Mouse (Mus musculus): Measurements from ENCODE around the gene Aldh16a1. TPM values are rescaled to one million over a fixed set of nuclear protein-coding genes. Genes with fewer than 3 reads are reported as not detected.

Aldh16a1 gene
- polyA plus RNA-seq, 1 experiment from 2014 or later, result 63.7 TPM

DNA sequence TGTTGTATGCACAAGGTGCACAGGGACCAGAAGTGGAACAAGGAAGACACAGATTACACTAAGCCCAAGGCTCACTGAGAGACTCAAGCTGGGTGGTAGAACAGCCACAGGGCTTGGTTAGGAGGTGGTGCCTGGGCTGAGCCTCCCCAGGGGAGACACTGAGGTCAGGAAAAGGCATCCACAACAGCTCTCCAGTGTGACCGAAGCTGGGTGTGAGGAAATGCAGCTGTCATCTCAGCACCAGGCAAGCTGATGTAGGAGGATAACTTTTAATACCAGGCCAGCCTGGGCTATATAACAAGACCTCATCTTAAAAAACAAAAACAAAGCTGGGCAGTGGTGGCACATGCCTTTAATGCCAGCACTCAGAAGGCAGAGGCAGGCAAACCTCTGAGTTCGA lies 36.8 kb upstream of the Aldh16a1 start:
- Histone ChIP-seq H3K27ac (peak overlapping the region; percentile 61), H3K4me1 (peaks cover 66% of the 10 kb centered on the region), H3K4me3 (no peak overlapping the region), H3K27me3 (ENCODE audit: low read depth, poor library complexity, severe bottlenecking) (peaks cover 73% of the 10 kb centered on the region), H3K9me3 (replicated peaks) (no peaks in the 10 kb centered on the region), H3K36me3 (no peaks in the 10 kb centered on the region)
- WGBS, result 80% methylated on average over 2 of the region's 2 CpGs
- no peak for DNase-seq (ENCODE audit: low spot score)

GRCm38 (mm10) chr7:45190186-45190585 lies 35.8 kb upstream of the Aldh16a1 start:
- Histone ChIP-seq H3K36me3 (no peaks in the 10 kb centered on the region), H3K9me3 (replicated peaks) (no peaks in the 10 kb centered on the region), H3K4me1 (peaks cover 65% of the 10 kb centered on the region), H3K27me3 (ENCODE audit: low read depth, poor library complexity, severe bottlenecking) (peaks cover 73% of the 10 kb centered on the region), H3K27ac (no peak overlapping the region), H3K4me3 (no peak overlapping the region)
- DNase-seq (ENCODE audit: low spot score), result no peak
- 94% methylated on average over 6 of the region's 6 CpGs for WGBS

- no peaks in the 10 kb centered on the region for H3K36me3 ChIP-seq
- no peaks in the 10 kb centered on the region for H3K9me3 ChIP-seq (replicated peaks)
- WGBS, result 64% methylated on average over 16 of the region's 16 CpGs
- no peak for DNase-seq (ENCODE audit: low spot score)
- H3K27ac ChIP-seq, result peak overlapping the region; percentile 7; the same call in 1 of the 2 replicates
- H3K4me1 ChIP-seq, result peaks cover 65% of the 10 kb centered on the region
- no peak overlapping the region for H3K4me3 ChIP-seq
- H3K27me3 ChIP-seq (ENCODE audit: low read depth, poor library complexity, severe bottlenecking), result peaks cover 77% of the 10 kb centered on the region
These were observed 35.2 kb upstream of the Aldh16a1 start for GRCm38 (mm10) chr7:45189600-45189999.

GRCm38 (mm10) chr7:45185921-45186320 lies 31.5 kb upstream of the Aldh16a1 start:
- no peak overlapping the region for H3K4me3 ChIP-seq
- peak overlapping the region; percentile 76 for H3K27ac ChIP-seq
- peaks cover 59% of the 10 kb centered on the region for H3K4me1 ChIP-seq
- WGBS, result 54% methylated on average over 7 of the region's 7 CpGs
- no peaks in the 10 kb centered on the region for H3K36me3 ChIP-seq
- H3K27me3 ChIP-seq (ENCODE audit: low read depth, poor library complexity, severe bottlenecking), result peaks cover 100% of the 10 kb centered on the region
- no peak for DNase-seq (ENCODE audit: low spot score)
- H3K9me3 ChIP-seq (replicated peaks), result no peaks in the 10 kb centered on the region

DNA sequence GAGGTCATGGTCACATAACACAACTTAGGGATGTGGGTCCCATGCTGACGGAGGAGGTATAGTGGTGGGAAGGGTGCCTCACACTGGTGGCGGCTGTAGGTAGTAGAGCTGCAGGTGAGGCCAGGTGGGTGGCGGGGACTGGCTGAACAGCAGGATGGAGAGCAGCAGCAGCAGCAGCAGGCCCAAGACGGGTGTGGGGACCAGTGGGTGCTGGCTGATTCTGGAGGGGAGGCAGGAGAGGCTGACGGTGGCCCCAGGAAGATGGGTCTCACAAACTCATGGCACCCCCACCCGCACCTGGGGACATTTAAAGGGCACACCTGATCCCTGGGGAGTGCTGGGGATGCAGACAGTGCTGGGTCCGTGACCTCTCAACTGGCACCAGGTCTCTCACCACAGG lies 29.3 kb upstream of the Aldh16a1 start:
- Histone ChIP-seq H3K36me3 (no peaks in the 10 kb centered on the region), H3K4me1 (peaks cover 54% of the 10 kb centered on the region), H3K27me3 (ENCODE audit: low read depth, poor library complexity, severe bottlenecking) (peaks cover 100% of the 10 kb centered on the region), H3K27ac (no peak overlapping the region), H3K9me3 (replicated peaks) (no peaks in the 10 kb centered on the region), H3K4me3 (no peak overlapping the region)
- WGBS, result 71% methylated on average over 7 of the region's 7 CpGs
- no peak for DNase-seq (ENCODE audit: low spot score)

GRCm38 (mm10) chr7:45182606-45183005 lies 28.2 kb upstream of the Aldh16a1 start:
- no peak for DNase-seq (ENCODE audit: low spot score)
- peak overlapping the region; percentile 41 for H3K4me3 ChIP-seq
- H3K27ac ChIP-seq, result no peak overlapping the region
- H3K27me3 ChIP-seq (ENCODE audit: low read depth, poor library complexity, severe bottlenecking), result peaks cover 100% of the 10 kb centered on the region
- WGBS, result 19% methylated on average over 11 of the region's 11 CpGs
- no peaks in the 10 kb centered on the region for H3K36me3 ChIP-seq
- peaks cover 51% of the 10 kb centered on the region for H3K4me1 ChIP-seq
- H3K9me3 ChIP-seq (replicated peaks), result no peaks in the 10 kb centered on the region

- peak overlapping the region; percentile 41 for H3K4me3 ChIP-seq
- H3K27me3 ChIP-seq (ENCODE audit: low read depth, poor library complexity, severe bottlenecking), result peaks cover 100% of the 10 kb centered on the region
- no peaks in the 10 kb centered on the region for H3K36me3 ChIP-seq
- H3K9me3 ChIP-seq (replicated peaks), result no peaks in the 10 kb centered on the region
- DNase-seq (ENCODE audit: low spot score), result peak; percentile 90
- WGBS, result under 1% methylated on average over 34 of the region's 34 CpGs
- no peak overlapping the region for H3K27ac ChIP-seq
- peaks cover 51% of the 10 kb centered on the region for H3K4me1 ChIP-seq
These were observed 27.8 kb upstream of the Aldh16a1 start for GRCm38 (mm10) chr7:45182199-45182601.

- no peak for DNase-seq (ENCODE audit: low spot score)
- WGBS, result 5% methylated on average over 35 of the region's 35 CpGs
- Histone ChIP-seq H3K27ac (no peak overlapping the region), H3K27me3 (ENCODE audit: low read depth, poor library complexity, severe bottlenecking) (peaks cover 100% of the 10 kb centered on the region), H3K36me3 (no peaks in the 10 kb centered on the region), H3K9me3 (replicated peaks) (no peaks in the 10 kb centered on the region), H3K4me1 (peaks cover 45% of the 10 kb centered on the region), H3K4me3 (peak overlapping the region; percentile 30)
These were observed 27.2 kb upstream of the Aldh16a1 start for GRCm38 (mm10) chr7:45181540-45181939.

GRCm38 (mm10) chr7:45180896-45181477 lies 26.6 kb upstream of the Aldh16a1 start, which contains the start of gene Pth2:
TSS of gene Pth2 (plus strand) at chr7:45180995.
- Histone ChIP-seq H3K27me3 (ENCODE audit: low read depth, poor library complexity, severe bottlenecking) (peaks cover 100% of the 10 kb centered on the region), H3K9me3 (replicated peaks) (no peaks in the 10 kb centered on the region)

DNA sequence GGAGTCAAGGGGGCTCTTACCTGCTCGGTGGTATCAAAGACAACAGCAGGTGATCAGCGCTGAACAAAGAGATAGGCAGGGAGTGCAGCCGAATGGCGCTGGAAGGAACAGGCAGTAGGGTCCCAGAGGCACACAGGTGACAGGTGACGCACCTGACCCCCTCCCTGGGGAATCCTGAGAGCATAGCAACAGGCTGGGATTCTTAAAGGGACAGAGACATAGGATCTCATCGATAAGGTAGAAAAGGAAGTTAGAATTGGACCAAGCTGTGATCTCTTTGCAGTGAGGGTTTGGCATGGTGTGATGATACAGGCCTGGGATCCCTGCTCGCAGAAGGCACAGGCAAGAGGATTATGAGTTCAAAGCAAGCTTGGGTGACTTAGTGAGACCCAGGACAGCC lies 25.1 kb upstream of the Aldh16a1 start, which contains the start of gene Gfy:
TSS of gene Gfy (minus strand) at position 101 of the 400 bp plus-strand sequence.
- H3K9me3 ChIP-seq (replicated peaks), result no peaks in the 10 kb centered on the region
- peaks cover 100% of the 10 kb centered on the region for H3K27me3 ChIP-seq (ENCODE audit: low read depth, poor library complexity, severe bottlenecking)
- H3K27ac ChIP-seq, result no peak within 1 kb of the TSS
- peaks cover 44% of the 10 kb centered on the region for H3K4me1 ChIP-seq
- no peak for DNase-seq (ENCODE audit: low spot score)
- WGBS, result 22% methylated on average over 7 of the region's 7 CpGs
- no peak within 1 kb of the TSS for H3K4me3 ChIP-seq
- H3K36me3 ChIP-seq, result no peaks in the 10 kb centered on the region

More at GRCm38 (mm10) chr7:45180896-45181477, 26.6 kb upstream of the Aldh16a1 start, which contains the start of gene Pth2:
- DNase-seq (ENCODE audit: low spot score), result no peak
- Histone ChIP-seq H3K4me3 (peak within 1 kb of the TSS; percentile 30), H3K27ac (no peak within 1 kb of the TSS), H3K36me3 (no peaks in the 10 kb centered on the region), H3K4me1 (peaks cover 45% of the 10 kb centered on the region)
- WGBS, result 16% methylated on average over 20 of the region's 20 CpGs

DNA sequence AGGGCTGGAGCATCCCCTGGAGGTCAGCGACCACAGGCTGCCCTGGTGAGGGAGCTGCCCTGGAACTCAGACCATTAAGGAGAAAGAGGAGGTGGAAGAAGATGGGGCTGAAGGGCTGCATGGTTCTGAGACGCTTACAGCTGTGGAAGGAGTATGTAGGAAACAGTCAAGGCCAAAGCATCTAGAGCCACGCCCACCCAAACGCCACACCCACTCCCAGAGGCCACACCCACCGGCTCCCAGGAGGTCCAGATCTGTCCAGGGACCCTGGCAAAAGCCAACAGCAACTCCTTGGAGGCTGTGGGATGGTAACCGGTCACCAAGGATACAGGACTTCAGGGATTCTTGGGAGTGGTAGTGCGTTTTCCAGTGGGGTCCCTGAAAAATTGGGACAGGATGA lies 24.2 kb upstream of the Aldh16a1 start:
- no peaks in the 10 kb centered on the region for H3K36me3 ChIP-seq
- peaks cover 99% of the 10 kb centered on the region for H3K27me3 ChIP-seq (ENCODE audit: low read depth, poor library complexity, severe bottlenecking)
- 29% methylated on average over 7 of the region's 7 CpGs for WGBS
- H3K9me3 ChIP-seq (replicated peaks), result no peaks in the 10 kb centered on the region
- no peak overlapping the region for H3K27ac ChIP-seq
- no peak for DNase-seq (ENCODE audit: low spot score)
- peaks cover 42% of the 10 kb centered on the region for H3K4me1 ChIP-seq
- no peak overlapping the region for H3K4me3 ChIP-seq

DNA sequence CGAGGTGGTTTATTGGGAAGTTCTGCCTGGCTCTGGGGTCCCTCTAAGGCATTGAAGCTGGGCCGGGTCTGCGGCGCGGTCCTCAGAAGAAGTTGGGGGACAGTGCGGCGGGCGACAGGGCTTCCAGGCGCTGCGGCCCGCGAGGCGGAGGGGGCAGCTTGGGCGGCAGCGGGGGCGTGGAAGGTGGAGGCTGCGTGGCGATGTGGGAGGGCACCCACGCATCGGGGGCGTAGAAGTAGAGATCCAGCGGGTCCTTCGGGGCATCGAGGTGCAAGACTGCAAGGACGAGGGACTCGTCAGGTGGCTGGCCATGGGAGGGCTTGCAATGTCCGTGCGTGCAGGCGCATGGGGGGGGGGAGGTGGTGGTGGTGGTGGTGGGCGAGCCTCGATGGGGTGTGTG lies 22.0 kb upstream of the Aldh16a1 start:
- peak; percentile 46 for DNase-seq (ENCODE audit: low spot score)
- H3K27me3 ChIP-seq (ENCODE audit: low read depth, poor library complexity, severe bottlenecking), result peaks cover 98% of the 10 kb centered on the region
- H3K4me3 ChIP-seq, result peak overlapping the region; percentile 40
- H3K4me1 ChIP-seq, result peaks cover 26% of the 10 kb centered on the region
- H3K9me3 ChIP-seq (replicated peaks), result no peaks in the 10 kb centered on the region
- H3K36me3 ChIP-seq, result no peaks in the 10 kb centered on the region
- WGBS, result 3% methylated on average over 31 of the region's 31 CpGs
- H3K27ac ChIP-seq, result peak overlapping the region; percentile 26; the same call in 1 of the 2 replicates

DNA sequence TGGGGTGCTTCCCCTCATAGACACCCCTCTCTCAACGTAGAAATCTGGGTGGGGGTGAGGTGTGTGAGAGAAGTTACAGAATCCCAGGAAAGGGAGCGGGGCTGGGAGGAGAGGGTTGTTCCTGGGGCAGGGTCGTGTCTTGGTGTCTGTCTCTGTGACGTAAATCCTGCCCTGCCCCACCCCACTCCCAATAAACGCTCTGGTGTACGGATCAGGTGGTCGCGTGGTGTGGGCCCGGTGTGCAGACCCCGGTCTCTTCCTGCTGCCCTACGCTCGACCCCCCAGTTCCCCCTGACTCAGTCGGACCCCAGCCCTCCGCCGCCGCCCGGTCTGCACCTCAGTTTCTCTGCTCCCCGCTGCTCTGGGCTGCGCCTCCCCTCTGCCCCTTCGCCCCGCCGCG lies 21.5 kb upstream of the Aldh16a1 start:
- Histone ChIP-seq H3K27ac (peak overlapping the region; percentile 26; the same call in 1 of the 2 replicates), H3K27me3 (ENCODE audit: low read depth, poor library complexity, severe bottlenecking) (peaks cover 98% of the 10 kb centered on the region), H3K9me3 (replicated peaks) (no peaks in the 10 kb centered on the region), H3K36me3 (no peaks in the 10 kb centered on the region), H3K4me1 (peaks cover 22% of the 10 kb centered on the region), H3K4me3 (peak overlapping the region; percentile 40)
- WGBS, result 2% methylated on average over 23 of the region's 23 CpGs
- no peak for DNase-seq (ENCODE audit: low spot score)

Data from limb, embryonic 10.5 days (tissue).